Mouse (Mus musculus): ENCODE results near the gene Abca6. TPM values are rescaled to one million over a fixed set of nuclear protein-coding genes. Genes with fewer than 3 reads are reported as not detected.

Abca6 gene
- polyA plus RNA-seq, 1 experiment from 2014 or later = 0.43 TPM

DNA sequence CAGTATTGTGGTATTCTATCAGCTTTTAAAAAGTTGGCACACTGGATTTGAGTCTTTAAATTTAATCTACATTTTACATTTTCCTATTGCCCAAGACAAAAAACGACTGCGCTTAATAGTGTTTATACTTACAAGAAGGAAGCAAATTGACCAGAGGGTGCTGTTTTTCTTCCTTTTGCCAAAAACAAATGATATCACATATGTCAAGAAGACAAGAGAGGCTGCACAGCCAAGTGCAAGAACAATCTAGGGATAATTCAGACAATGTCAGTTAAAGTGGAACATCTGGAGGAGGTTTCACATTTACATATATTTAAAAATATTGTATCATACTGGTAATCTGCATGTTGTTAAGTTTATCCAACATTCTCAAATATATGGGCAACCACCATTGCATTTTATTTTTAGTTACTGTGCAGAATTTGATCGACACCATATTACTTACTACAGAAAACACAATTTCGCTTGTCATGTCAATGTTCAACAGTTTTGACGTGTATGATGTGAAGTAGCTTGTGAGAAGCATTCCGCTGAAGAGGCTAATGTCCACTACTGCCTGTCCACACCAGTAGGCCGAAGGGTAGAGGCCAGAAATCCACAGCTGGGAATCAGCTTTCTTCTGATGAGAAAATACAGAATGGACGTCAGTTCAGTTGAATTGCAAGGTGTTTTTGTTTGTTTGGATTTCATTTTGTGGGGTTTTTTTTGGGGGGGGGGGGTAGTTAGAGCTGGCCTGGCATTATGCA lies 54.8 kb downstream of the Abca6 start:
- DNase-seq (ENCODE audit: low spot score) = no peak

DNA sequence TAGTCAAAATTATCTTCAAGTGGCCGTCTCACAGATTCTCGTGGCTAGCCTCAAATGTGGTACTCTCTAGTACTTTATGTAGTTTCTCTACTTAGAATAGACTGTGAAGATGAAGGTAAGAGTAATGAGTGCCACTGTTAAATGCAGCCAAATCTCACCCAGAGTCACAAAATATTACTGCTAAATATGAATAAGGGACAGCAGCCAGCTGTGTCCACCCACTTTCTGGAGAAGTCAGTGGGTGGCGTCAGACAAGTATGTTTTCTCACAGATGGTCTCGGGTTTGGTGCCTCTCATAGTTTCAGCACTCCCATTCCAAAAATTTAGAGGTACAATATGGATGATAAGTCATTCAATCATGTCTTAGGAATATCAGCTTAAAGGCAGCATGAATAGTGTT lies 56.3 kb downstream of the Abca6 start:
- no peak for DNase-seq (ENCODE audit: low spot score)

DNA sequence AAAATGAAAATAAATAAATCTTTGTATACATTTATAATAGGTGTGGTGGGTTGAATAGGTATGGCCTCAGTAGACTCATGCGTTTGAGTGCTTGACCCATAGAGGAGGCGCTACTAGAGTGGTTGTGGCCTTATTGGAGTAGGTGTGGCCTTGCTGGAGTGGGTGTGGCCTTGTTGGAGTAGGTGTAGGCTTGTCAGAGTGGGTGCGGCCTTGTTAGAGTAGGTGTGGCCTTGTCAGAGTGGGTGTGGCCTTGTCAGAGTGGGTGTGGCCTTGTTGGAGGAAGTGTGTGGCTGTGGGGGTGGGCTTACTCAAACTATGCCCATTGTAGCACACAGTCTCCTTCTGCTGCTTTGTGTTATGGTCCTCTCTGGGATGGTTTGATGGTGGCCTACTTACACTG lies 80.4 kb downstream of the Abca6 start:
- DNase-seq (ENCODE audit: low spot score) = no peak

DNA sequence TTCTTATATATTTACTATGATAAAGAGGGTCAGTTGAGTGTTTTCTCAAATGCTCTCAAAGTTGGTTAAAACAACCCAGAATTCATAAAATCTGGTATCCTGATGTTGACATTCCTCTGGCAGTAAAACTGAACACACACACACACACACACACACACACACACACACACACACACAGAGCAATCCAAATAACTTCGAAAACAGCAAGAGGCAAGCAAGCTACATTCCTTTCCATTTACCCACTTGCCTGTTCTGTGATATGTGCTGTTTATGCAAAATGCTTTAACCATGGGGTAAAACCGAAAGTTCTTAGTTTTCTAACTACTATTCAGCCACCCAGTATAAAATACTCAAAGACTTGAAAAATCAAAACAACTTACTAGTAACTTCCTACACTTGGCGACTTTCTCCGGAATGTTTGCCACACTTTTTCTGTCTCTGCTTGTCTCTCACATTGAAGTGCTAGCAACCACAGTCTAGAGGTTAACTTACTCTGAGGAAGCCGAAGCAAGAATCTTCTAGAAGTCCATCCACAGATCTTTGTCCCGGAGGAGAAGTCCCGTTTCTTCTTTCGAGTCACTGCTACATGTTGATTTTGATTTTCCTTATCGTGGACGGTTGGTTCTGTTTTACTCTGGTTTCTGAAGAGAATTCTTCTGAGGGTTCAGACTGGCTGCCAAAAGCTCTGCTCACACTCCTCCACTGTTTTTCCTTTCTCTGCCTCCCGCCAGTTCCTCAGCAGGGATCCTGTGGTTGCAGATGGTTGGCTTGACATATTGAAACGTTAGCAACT lies 83.9 kb downstream of the Abca6 start, which contains the start of gene Abca9:
TSS of gene Abca9 (minus strand) at position 738 of the 793 bp plus-strand sequence.
- no peak for DNase-seq (ENCODE audit: low spot score)

DNA sequence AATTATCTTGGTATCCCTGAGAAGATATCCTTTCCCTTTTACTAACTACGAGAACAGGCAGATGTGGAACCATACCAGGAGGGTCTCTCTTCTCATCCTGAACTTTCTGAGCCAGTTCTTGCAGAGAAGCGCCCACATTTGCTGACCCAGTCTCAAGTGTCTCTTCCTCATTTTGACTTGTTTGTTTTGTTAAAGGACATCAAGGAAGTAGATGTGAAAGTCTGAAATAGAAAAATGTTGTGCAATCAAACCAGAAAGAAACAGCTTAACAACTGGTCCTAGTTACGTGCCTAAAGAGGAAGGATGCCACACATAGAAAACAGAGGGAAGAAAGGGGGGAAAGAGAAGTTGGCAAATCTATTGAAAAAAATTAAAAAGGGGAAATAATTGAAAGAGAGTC lies 85.8 kb downstream of the Abca6 start:
- no peak for DNase-seq (ENCODE audit: low spot score)

DNA sequence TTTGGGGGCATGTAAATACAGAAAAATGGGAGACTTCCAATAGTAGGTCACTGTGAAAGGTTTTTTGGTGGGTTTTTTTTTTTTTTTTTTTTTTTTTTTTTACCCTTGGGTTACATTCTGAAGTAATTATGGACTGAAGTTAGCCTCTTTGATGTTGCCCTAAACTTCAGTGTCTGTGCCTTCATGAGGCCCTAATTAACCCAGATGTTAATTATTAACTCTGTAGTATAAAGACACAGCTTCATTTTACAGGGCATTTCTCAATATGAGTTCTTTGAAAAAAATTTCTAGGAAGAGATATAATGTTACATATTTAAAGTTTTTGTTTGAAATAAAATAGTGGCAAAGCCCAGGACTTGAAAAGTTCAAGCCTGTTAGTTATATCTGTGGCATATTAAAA lies 86.2 kb downstream of the Abca6 start:
- no peak for DNase-seq (ENCODE audit: low spot score)

DNA sequence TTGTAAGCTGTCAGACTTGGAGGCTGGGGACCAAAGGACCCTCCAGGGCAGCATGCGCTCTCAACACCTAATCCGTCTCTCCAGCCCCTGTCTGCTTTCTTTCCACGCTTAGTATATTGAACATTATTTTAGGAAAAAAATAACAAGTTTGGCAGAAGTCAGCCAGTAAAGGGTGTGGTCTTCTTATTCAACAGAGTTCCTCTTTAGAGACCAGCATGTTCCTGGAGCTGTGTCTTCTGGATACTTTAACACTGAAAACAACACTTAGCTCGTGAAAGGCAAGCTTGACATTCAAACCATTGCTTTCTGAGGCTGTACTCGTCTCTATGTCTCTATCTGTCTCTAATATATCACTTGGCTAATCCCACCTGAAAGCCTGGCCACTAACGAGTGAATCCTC lies 94.5 kb downstream of the Abca6 start:
- DNase-seq (ENCODE audit: low spot score) = no peak

DNA sequence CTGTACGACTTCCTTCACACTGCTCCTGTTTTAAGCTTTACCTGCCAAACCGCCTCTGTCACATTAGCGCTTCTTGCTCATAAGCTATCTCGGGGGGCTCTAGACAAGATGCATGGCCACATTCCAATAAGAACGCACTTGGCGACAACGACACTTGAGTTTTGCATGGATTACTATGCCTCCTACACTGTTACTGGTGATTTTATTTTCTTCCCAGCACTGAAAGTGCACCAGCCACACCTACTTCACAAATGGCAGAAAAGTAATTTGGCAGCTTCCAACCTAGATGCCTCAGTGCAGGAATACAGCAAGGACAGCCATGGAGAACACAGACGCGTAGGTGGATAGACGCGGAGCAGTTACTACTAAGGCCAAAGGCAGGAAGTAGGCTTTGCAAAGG lies 95.6 kb downstream of the Abca6 start:
- DNase-seq (ENCODE audit: low spot score) = no peak

DNA sequence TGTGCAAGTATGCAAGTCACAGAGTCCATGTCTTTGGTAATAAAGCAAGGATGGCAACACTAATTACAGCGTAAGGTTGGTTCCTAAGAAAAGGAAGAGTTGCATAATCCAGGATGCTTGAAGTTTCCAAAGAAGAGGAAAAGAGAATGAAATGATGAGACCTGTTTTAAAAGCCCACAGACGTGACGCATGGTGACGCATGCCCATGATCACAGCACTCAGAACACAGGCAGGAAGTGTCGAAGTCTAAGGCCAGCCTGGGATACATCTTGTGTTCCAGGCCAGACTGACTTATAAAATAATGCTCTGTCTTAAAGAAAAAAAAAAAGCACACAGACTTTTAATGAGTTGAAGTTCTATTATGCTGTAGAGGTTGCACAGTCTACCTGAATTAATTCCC lies 103.9 kb downstream of the Abca6 start:
- no peak for DNase-seq (ENCODE audit: low spot score)

DNA sequence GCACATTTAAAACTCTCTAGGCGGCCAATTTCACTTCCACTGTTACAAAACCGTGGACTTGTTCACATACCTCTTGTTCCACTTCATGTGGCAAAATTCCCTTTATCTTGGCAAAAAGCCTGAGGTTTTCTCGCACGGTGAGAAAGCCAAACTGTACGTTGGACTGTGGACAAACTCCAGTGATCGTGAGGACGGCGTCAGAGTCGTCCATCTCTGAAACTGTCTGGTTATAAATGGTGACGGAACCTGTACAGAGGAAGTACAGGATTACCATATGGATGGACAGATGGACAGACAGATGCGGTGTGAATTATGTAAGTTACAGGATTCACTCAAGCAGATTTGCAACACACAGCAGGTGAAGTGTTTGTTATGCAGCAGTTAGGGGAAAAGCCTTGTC lies 106.2 kb downstream of the Abca6 start:
- DNase-seq (ENCODE audit: low spot score) = no peak

DNA sequence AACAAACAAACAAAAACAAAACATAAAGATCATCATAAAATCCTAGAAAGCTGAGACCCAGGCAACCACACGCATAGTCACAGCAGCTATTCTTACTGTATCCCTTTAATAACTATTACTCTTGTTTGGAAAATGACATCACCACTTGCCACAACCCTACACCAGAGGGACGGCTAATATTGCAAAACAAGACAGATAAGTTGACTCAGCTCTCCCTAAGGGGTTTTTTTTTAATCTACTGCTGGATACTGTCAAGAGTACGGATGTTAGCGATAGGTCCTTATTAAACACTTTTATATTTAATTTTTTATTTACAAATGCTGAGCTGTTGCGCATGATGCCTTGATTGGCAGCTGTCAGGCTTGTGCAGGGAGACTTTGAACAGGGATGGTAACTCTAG lies 120.8 kb downstream of the Abca6 start:
- no peak for DNase-seq (ENCODE audit: low spot score)

Other genes with a start within 250 kb of the Abca6 start
- gene Abca8a, start 155.8 kb downstream of the Abca6 start, polyA plus RNA-seq (2015; fragmentation: Nextera tagmentation; extraction: Ambion mirVana) = 1.8 and 2.0 TPM in 2 replicates
- 0.38 and 0.49 TPM in 2 replicates for gene Abca9, start 83.6 kb downstream of the Abca6 start, polyA plus RNA-seq (2015; fragmentation: Nextera tagmentation; extraction: Ambion mirVana)
- gene Abca5, start 85.9 kb upstream of the Abca6 start, polyA plus RNA-seq (2015; fragmentation: Nextera tagmentation; extraction: Ambion mirVana) = 1.2 and 1.6 TPM in 2 replicates
- gene Map2k6, start 147.3 kb upstream of the Abca6 start, polyA plus RNA-seq (2015; fragmentation: Nextera tagmentation; extraction: Ambion mirVana) = 16.6 and 17.8 TPM in 2 replicates